Mouse (Mus musculus): ENCODE results near the gene Shroom2. TPM values are rescaled to one million over a fixed set of nuclear protein-coding genes. Genes with fewer than 3 reads are reported as not detected.

The Shroom2 gene
- total RNA-seq, 2 experiments from 2014 or later = 0.06 to 0.77 TPM

Other genes starting within 250 kb of the Shroom2 start
- gene Cldn34a, start 206.1 kb downstream of the Shroom2 start, total RNA-seq (2014; fragmentation: Nextera tagmentation) = not detected in 2 replicates
- gene Cldn34a, start 206.1 kb downstream of the Shroom2 start, total RNA-seq (2017) = not detected in 2 replicates
- not detected in 2 replicates for gene Gpr143, start 12.5 kb upstream of the Shroom2 start, total RNA-seq (2014; fragmentation: Nextera tagmentation)
- not detected in 2 replicates for gene Gpr143, start 12.5 kb upstream of the Shroom2 start, total RNA-seq (2017)
- 0.52 TPM in 1 of 2 replicates, not detected in the other for gene Usp51, start 237.0 kb upstream of the Shroom2 start, total RNA-seq (2014; fragmentation: Nextera tagmentation)
- 0.67 and 0.82 TPM in 2 replicates for gene Usp51, start 237.0 kb upstream of the Shroom2 start, total RNA-seq (2017)

Data from granulocyte monocyte progenitor cell, adult 5-6 weeks (primary cell).